Mouse (Mus musculus): ENCODE measurements around the gene Kctd17. TPM values are rescaled to one million over a fixed set of nuclear protein-coding genes. Genes with fewer than 3 reads are reported as not detected.

Kctd17 gene
- polyA plus RNA-seq, 1 experiment, result 163 TPM

- TF ChIP-seq CTCF (conservative IDR thresholded peaks at IDR 0.05; ENCODE audit: insufficient read depth, insufficient read length, low read depth, low read length) (no peak), POLR2A (IDR thresholded peaks at IDR 0.05; ENCODE audit: low read depth, low read length) (no peak)
- DNase-seq, result peak; percentile 94
- H3K4me3 ChIP-seq (ENCODE audit: insufficient read depth, low read depth, low read length), result no peak overlapping the region
- peak overlapping the region; percentile 76 for H3K27ac ChIP-seq (ENCODE audit: insufficient read depth, low read depth, low read length)
- H3K4me1 ChIP-seq (ENCODE audit: control insufficient read depth, insufficient read depth, low read length), result peaks cover 37% of the 10 kb centered on the region
- H3K27me3 ChIP-seq (replicated peaks; ENCODE audit: control insufficient read depth, insufficient read depth, low read length), result no peaks in the 10 kb centered on the region
- no peaks in the 10 kb centered on the region for H3K36me3 ChIP-seq (ENCODE audit: control insufficient read depth, insufficient read depth, low read length)
- WGBS, result 22% methylated on average over 1 of the region's 1 CpGs
These were observed 24.5 kb upstream of the Kctd17 start for GRCm38 (mm10) chr15:78403896-78404295.

GRCm38 (mm10) chr15:78405098-78405497 lies 23.3 kb upstream of the Kctd17 start:
- DNase-seq, result no peak
- 42% methylated on average over 11 of the region's 11 CpGs for WGBS
- Histone ChIP-seq H3K4me3 (ENCODE audit: insufficient read depth, low read depth, low read length) (peak overlapping the region; percentile 79), H3K36me3 (ENCODE audit: control insufficient read depth, insufficient read depth, low read length) (no peaks in the 10 kb centered on the region), H3K27ac (ENCODE audit: insufficient read depth, low read depth, low read length) (peak overlapping the region; percentile 76), H3K4me1 (ENCODE audit: control insufficient read depth, insufficient read depth, low read length) (peaks cover 37% of the 10 kb centered on the region), H3K27me3 (replicated peaks; ENCODE audit: control insufficient read depth, insufficient read depth, low read length) (no peaks in the 10 kb centered on the region)
- TF ChIP-seq CTCF (conservative IDR thresholded peaks at IDR 0.05; ENCODE audit: insufficient read depth, insufficient read length, low read depth, low read length) (no peak), POLR2A (IDR thresholded peaks at IDR 0.05; ENCODE audit: low read depth, low read length) (peak; percentile 11)

- peak; percentile 99 for DNase-seq
- H3K27ac ChIP-seq (ENCODE audit: insufficient read depth, low read depth, low read length), result peak within 1 kb of the TSS; percentile 91
- TF ChIP-seq POLR2A (IDR thresholded peaks at IDR 0.05; ENCODE audit: low read depth, low read length) (peak; percentile 82), CTCF (conservative IDR thresholded peaks at IDR 0.05; ENCODE audit: insufficient read depth, insufficient read length, low read depth, low read length) (no peak)
- peaks cover 37% of the 10 kb centered on the region for H3K4me1 ChIP-seq (ENCODE audit: control insufficient read depth, insufficient read depth, low read length)
- H3K36me3 ChIP-seq (ENCODE audit: control insufficient read depth, insufficient read depth, low read length), result no peaks in the 10 kb centered on the region
- peak within 1 kb of the TSS; percentile 79 for H3K4me3 ChIP-seq (ENCODE audit: insufficient read depth, low read depth, low read length)
- no peaks in the 10 kb centered on the region for H3K27me3 ChIP-seq (replicated peaks; ENCODE audit: control insufficient read depth, insufficient read depth, low read length)
- 2% methylated on average over 34 of the region's 34 CpGs for WGBS
These were observed 22.7 kb upstream of the Kctd17 start, which contains the start of gene Tst for GRCm38 (mm10) chr15:78405517-78406211. Gene Tst, minus strand, starts transcription at chr15:78405907.

DNA sequence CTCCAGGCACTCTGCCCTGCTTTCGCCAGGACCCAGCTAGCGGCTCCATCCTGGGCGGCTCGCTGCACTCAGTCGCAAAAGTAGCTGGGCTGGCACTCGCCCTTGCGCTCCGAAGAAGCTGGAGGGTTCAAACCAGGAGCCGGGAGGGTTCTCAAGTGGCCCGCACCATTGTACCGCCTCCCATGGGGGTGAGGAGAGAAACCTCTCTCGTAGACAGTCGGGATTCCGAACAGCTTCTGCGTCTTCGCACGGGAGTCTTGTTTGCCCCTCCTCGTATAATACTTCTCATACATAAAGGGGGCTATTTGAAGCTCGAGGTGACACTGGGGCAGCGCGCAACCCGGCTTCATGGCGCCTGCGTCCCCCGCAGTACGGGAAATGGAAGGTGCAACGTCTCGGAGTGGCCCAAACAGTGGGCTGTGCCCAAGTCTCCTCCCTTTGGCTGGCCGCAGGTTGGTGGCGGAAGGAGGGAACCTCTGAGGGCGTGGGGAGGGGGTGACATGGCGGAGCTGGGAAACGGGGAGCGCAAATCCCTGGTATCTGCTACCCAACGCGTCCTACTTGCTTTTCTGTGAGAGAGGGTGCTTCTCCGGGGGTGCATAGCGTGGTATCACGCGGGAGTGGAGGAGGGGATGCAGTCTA lies 21.9 kb upstream of the Kctd17 start, which contains the start of gene Mpst:
Gene Mpst (plus strand): TSS at position 124 of the 642 bp plus-strand sequence.
- Histone ChIP-seq H3K27ac (ENCODE audit: insufficient read depth, low read depth, low read length) (peak within 1 kb of the TSS; percentile 91), H3K27me3 (replicated peaks; ENCODE audit: control insufficient read depth, insufficient read depth, low read length) (no peaks in the 10 kb centered on the region), H3K36me3 (ENCODE audit: control insufficient read depth, insufficient read depth, low read length) (no peaks in the 10 kb centered on the region), H3K4me3 (ENCODE audit: insufficient read depth, low read depth, low read length) (peak within 1 kb of the TSS; percentile 79), H3K4me1 (ENCODE audit: control insufficient read depth, insufficient read depth, low read length) (peaks cover 37% of the 10 kb centered on the region)
- peak; percentile 95 for DNase-seq
- no peak for TF ChIP-seq CTCF (conservative IDR thresholded peaks at IDR 0.05; ENCODE audit: insufficient read depth, insufficient read length, low read depth, low read length)
- TF ChIP-seq POLR2A (IDR thresholded peaks at IDR 0.05; ENCODE audit: low read depth, low read length), result peak; percentile 55
- WGBS, result 1% methylated on average over 40 of the region's 40 CpGs

GRCm38 (mm10) chr15:78409570-78410052 lies 18.8 kb upstream of the Kctd17 start:
- TF ChIP-seq CTCF (conservative IDR thresholded peaks at IDR 0.05; ENCODE audit: insufficient read depth, insufficient read length, low read depth, low read length), result no peak
- peak; percentile 24 for TF ChIP-seq POLR2A (IDR thresholded peaks at IDR 0.05; ENCODE audit: low read depth, low read length)
- peaks cover 13% of the 10 kb centered on the region for H3K4me1 ChIP-seq (ENCODE audit: control insufficient read depth, insufficient read depth, low read length)
- H3K27ac ChIP-seq (ENCODE audit: insufficient read depth, low read depth, low read length), result peak overlapping the region; percentile 79
- peak overlapping the region; percentile 44 for H3K4me3 ChIP-seq (ENCODE audit: insufficient read depth, low read depth, low read length)
- WGBS, result 38% methylated on average over 12 of the region's 12 CpGs
- H3K27me3 ChIP-seq (replicated peaks; ENCODE audit: control insufficient read depth, insufficient read depth, low read length), result no peaks in the 10 kb centered on the region
- no peaks in the 10 kb centered on the region for H3K36me3 ChIP-seq (ENCODE audit: control insufficient read depth, insufficient read depth, low read length)
- DNase-seq, result peak; percentile 88

DNA sequence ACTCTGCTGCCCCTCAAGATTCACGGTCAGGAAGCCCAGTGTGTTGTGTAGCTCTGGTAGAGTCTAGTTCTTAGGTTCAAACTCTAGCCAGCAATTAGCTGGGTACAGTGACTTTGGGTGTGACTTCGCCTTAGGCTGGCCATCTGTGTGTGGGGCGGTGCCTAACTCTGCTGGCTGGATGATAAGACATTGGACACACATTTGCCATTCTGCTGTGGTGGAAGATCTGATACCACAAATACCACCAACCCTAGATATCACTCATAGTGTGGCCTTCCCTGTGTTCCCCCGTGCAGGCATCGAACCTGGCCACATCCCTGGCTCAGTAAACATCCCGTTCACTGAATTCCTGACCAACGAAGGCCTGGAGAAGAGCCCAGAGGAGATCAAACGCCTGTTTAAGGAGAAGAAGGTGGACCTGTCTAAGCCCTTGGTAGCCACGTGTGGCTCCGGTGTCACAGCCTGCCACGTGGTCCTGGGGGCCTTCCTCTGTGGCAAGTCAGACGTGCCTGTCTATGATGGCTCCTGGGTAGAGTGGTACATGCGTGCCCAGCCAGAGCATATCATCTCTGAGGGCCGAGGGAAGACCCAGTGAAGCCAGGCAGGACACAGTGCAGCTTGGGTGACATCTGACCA lies 15.2 kb upstream of the Kctd17 start:
- TF ChIP-seq POLR2A (IDR thresholded peaks at IDR 0.05; ENCODE audit: low read depth, low read length) (no peak), CTCF (conservative IDR thresholded peaks at IDR 0.05; ENCODE audit: insufficient read depth, insufficient read length, low read depth, low read length) (no peak)
- Histone ChIP-seq H3K27me3 (replicated peaks; ENCODE audit: control insufficient read depth, insufficient read depth, low read length) (no peaks in the 10 kb centered on the region), H3K36me3 (ENCODE audit: control insufficient read depth, insufficient read depth, low read length) (no peaks in the 10 kb centered on the region), H3K4me3 (ENCODE audit: insufficient read depth, low read depth, low read length) (no peak overlapping the region), H3K4me1 (ENCODE audit: control insufficient read depth, insufficient read depth, low read length) (peaks cover 5% of the 10 kb centered on the region), H3K27ac (ENCODE audit: insufficient read depth, low read depth, low read length) (no peak overlapping the region)
- DNase-seq, result no peak
- WGBS, result 92% methylated on average over 14 of the region's 14 CpGs

Data from kidney, adult 2 months (tissue).